Mouse (Mus musculus) brain, adult 2 months (tissue): ENCODE measurements around the gene Ncapd3.

ENCODE experiments used
- DNase-seq: peaks from one replicate; pipeline ENCODE4 v3.0.0; 2011; ENCODE audit warnings: low read depth, low spot score

The Ncapd3 gene

GRCm38 (mm10) chr9:27043892-27044291 lies 13.9 kb downstream of the Ncapd3 start:
- DNase-seq: no peak

GRCm38 (mm10) chr9:27049492-27049891 lies 19.5 kb downstream of the Ncapd3 start:
- peak; percentile 50 for DNase-seq

- peak; percentile 79 for DNase-seq
These were observed 28.4 kb downstream of the Ncapd3 start for GRCm38 (mm10) chr9:27058341-27058740.

- DNase-seq: no peak
These were observed 40.9 kb downstream of the Ncapd3 start for GRCm38 (mm10) chr9:27070895-27071294.

- DNase-seq: no peak
These were observed 44.7 kb downstream of the Ncapd3 start for GRCm38 (mm10) chr9:27074677-27075076.

GRCm38 (mm10) chr9:27075812-27076211 lies 45.8 kb downstream of the Ncapd3 start:
- DNase-seq: no peak

- DNase-seq: no peak
These were observed 56.3 kb downstream of the Ncapd3 start for GRCm38 (mm10) chr9:27086256-27086655.

- DNase-seq: peak; percentile 32
These were observed 57.4 kb downstream of the Ncapd3 start for GRCm38 (mm10) chr9:27087402-27087801.

GRCm38 (mm10) chr9:27090134-27090533 lies 60.2 kb downstream of the Ncapd3 start:
- DNase-seq: peak; percentile 53

GRCm38 (mm10) chr9:27090801-27091775 lies 61.1 kb downstream of the Ncapd3 start:
- DNase-seq: peak; percentile 86

- DNase-seq: no peak
These were observed 62.9 kb downstream of the Ncapd3 start for GRCm38 (mm10) chr9:27092916-27093315.

- DNase-seq: no peak
These were observed 68.1 kb downstream of the Ncapd3 start for GRCm38 (mm10) chr9:27098092-27098491.

GRCm38 (mm10) chr9:27098557-27098956 lies 68.6 kb downstream of the Ncapd3 start:
- DNase-seq: no peak

GRCm38 (mm10) chr9:27099474-27099873 lies 69.5 kb downstream of the Ncapd3 start:
- DNase-seq: no peak

GRCm38 (mm10) chr9:27101466-27101865 lies 71.5 kb downstream of the Ncapd3 start:
- no peak for DNase-seq

GRCm38 (mm10) chr9:27106081-27106480 lies 76.1 kb downstream of the Ncapd3 start:
- peak; percentile 81 for DNase-seq

GRCm38 (mm10) chr9:27108451-27108850 lies 78.5 kb downstream of the Ncapd3 start:
- no peak for DNase-seq

- DNase-seq: peak; percentile 86
These were observed 79.8 kb downstream of the Ncapd3 start for GRCm38 (mm10) chr9:27109533-27110514.

GRCm38 (mm10) chr9:27110681-27111080 lies 80.7 kb downstream of the Ncapd3 start:
- peak; percentile 80 for DNase-seq

- DNase-seq: no peak
These were observed 81.8 kb downstream of the Ncapd3 start for GRCm38 (mm10) chr9:27111756-27112155.

GRCm38 (mm10) chr9:27121254-27121653 lies 91.3 kb downstream of the Ncapd3 start:
- DNase-seq: no peak

GRCm38 (mm10) chr9:27122076-27122475 lies 92.1 kb downstream of the Ncapd3 start:
- no peak for DNase-seq
